Mouse (Mus musculus) ES-E14 (cell line): ENCODE results near the gene Tpk1.

Experiments
- MAFK ChIP-seq: IDR thresholded peaks from 2 replicates; pipeline ENCODE4 v1.6.1; 2014; ENCODE audit warnings: mild to moderate bottlenecking, low read depth, low read length, inconsistent platforms; ENCODE audit not compliant: insufficient read depth
- ZC3H11A ChIP-seq: IDR thresholded peaks from 2 replicates; pipeline ENCODE4 v1.6.1; 2012; ENCODE audit warnings: low read depth, mild to moderate bottlenecking, inconsistent platforms, low read length, borderline replicate concordance

DNA sequence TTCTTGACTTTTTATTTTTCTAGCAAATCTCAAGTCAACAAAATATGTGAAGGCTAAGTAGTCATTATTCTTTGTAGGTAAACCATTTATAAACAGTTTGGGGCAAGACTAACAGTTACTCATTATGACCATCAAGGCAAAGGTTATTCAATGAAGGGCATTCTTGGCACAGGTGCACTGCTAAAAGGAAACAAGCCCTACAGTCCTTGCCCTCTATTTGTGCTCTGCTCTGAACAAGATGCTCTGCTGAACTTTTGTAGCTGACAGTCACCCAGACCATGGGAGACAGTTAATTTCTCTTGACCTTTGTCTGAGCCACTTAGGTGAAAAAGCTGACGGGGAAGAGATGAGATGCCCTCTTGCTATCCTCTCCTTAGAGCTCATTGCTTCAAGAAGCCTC lies 269.7 kb downstream of the Tpk1 start:
- TF ChIP-seq MAFK (no peak), ZC3H11A (no peak)
